In the genomic region with DNA sequence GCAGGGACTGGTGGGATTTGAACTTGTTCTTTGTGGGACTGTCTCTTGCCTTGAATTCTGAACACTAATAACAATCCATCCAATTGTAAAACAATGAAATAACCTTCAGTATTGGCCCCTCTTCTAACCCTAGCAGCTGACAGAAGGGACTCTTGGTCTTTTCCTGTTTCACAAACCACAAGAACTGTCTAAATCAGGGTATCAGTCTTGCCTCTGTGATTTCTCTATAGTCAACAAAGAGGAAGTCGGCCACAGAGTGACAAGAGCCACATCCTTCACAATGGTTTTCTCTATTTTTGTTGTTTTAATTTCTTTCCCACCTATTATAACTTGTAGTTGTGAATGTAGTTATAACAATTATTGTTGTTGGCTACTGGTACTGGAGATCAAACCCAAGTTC, we compare ENCODE assay signal across 25 mouse cellular contexts. TPM values are rescaled to one million over a fixed set of nuclear protein-coding genes. Genes with fewer than 3 reads are reported as not detected.
DNase-seq lines count a peak whose midpoint lies in the region; ATAC-seq and TF ChIP-seq lines count a peak whose summit lies in the region.
"Had no signal": no experiment of that assay in that cellular context is flagged by ENCODE, and none has a peak within 500 bp of the region (broad histone marks: within the 10 kb centered on the region; RNA-seq: fewer than 3 reads in every experiment).

No protein-coding gene starts in this region.

- TF ChIP-seq EP300 in stomach, postnatal 0 days (optimal IDR thresholded peaks at IDR 0.05), result no peak

- H3K27ac ChIP-seq in bone marrow macrophage, adult 2 months (ENCODE audit: insufficient read depth, low read depth, low read length), result peak overlapping the region; percentile 53
- no peak overlapping the region for H3K27ac ChIP-seq in stomach, postnatal 0 days (replicated peaks)
- H3K27ac ChIP-seq: embryonic facial prominence, embryonic 12.5 days; forebrain, embryonic 15.5 days; heart, embryonic 10.5 days; hindbrain, embryonic 14.5 days had no signal

- H3K36me3 ChIP-seq in splenic B cell, adult 2 months (ENCODE audit: control insufficient read depth, insufficient read depth, low read length, poor library complexity, severe bottlenecking), result no peaks in the 10 kb centered on the region
- no peaks in the 10 kb centered on the region for H3K36me3 ChIP-seq in stomach, postnatal 0 days (ENCODE audit: control insufficient read depth, insufficient read depth, low read length)
- H3K36me3 ChIP-seq: embryonic facial prominence, embryonic 12.5 days; forebrain, embryonic 15.5 days; heart, embryonic 10.5 days had no signal

- no peak overlapping the region for H3K9ac ChIP-seq in stomach, postnatal 0 days (ENCODE audit: low read length)
- H3K9ac ChIP-seq: embryonic facial prominence, embryonic 12.5 days; forebrain, embryonic 15.5 days; hindbrain, embryonic 14.5 days had no signal

- no peak for TF ChIP-seq CTCF in bone marrow macrophage, adult 2 months (IDR thresholded peaks at IDR 0.05; ENCODE audit: low read depth, low read length)
- no peak for TF ChIP-seq CTCF in stomach, postnatal 0 days (IDR thresholded peaks at IDR 0.05; ENCODE audit: low read depth)

- DNase-seq in A20 (ENCODE audit: low read depth, low spot score), result peak; percentile 72
- DNase-seq in splenic B cell, adult 2 months (ENCODE audit: low read depth, low spot score), result peak; percentile 63
- no peak for DNase-seq in urinary bladder, postnatal 36 days (ENCODE audit: low spot score in 2 of 2)
- DNase-seq in stomach, postnatal 0 days (ENCODE audit: low spot score), result no peak
- DNase-seq in left cerebral cortex, postnatal 10 days (ENCODE audit: extremely low spot score in 1 of 2, low spot score in 2 of 2), result no peak
- DNase-seq: adrenal gland, adult 2 months; adrenal gland, postnatal 25 days; cerebellum, adult 11 months; cerebellum, adult 8-10 months; cerebellum, postnatal 14 days; gastrocnemius, postnatal 36 days; heart, adult 18-20 months; heart, postnatal 10 days; heart, postnatal 4 days had no signal

- ATAC-seq in hematopoietic stem cell, adult 5-6 weeks (replicated peaks in 1 of 2; ENCODE audit: insufficient read depth in 1 of 2, low FRiP score in 2 of 2, low TSS enrichment in 1 of 2, low read depth in 1 of 2, poor library complexity in 2 of 2, severe bottlenecking in 2 of 2), result peak; percentile 71 to 86; a peak in 3 of 4 replicates
- no peak for ATAC-seq in stomach, postnatal 0 days (ENCODE audit: low FRiP score, low TSS enrichment)
- ATAC-seq: activated CD4-positive, CD25-positive, alpha-beta regulatory T cell, adult 4 months; forebrain, embryonic 15.5 days; Patski had no signal

- no peak for TF ChIP-seq POLR2A in bone marrow macrophage, adult 2 months (IDR thresholded peaks at IDR 0.05; ENCODE audit: borderline replicate concordance, low read depth, low read length)

- no peaks in the 10 kb centered on the region for H3K27me3 ChIP-seq in splenic B cell, adult 2 months (ENCODE audit: control insufficient read depth, insufficient read depth, low read length, poor library complexity, severe bottlenecking)
- no peaks in the 10 kb centered on the region for H3K27me3 ChIP-seq in stomach, postnatal 0 days (ENCODE audit: control insufficient read depth, insufficient read depth, low read length)
- H3K27me3 ChIP-seq: CH12.LX; embryonic facial prominence, embryonic 12.5 days; forebrain, embryonic 15.5 days had no signal

- H3K4me2 ChIP-seq in stomach, postnatal 0 days (replicated peaks; ENCODE audit: low read depth), result no peak overlapping the region
- H3K4me2 ChIP-seq: embryonic facial prominence, embryonic 12.5 days; forebrain, embryonic 15.5 days; hindbrain, embryonic 14.5 days had no signal

- 73% methylated on average over 1 of the region's 1 CpGs for WGBS in stomach, postnatal 0 days

- no peak overlapping the region for H3K4me3 ChIP-seq in bone marrow macrophage, adult 2 months (ENCODE audit: insufficient read depth, low read length)
- H3K4me3 ChIP-seq in stomach, postnatal 0 days (ENCODE audit: low read depth, low read length), result no peak overlapping the region
- H3K4me3 ChIP-seq: embryonic facial prominence, embryonic 12.5 days; forebrain, embryonic 15.5 days; heart, embryonic 10.5 days had no signal

- intact Hi-C loops in left cerebral cortex, postnatal 10 days (cut with DNase I), result no loop called here

- H3K9me3 ChIP-seq in stomach, postnatal 0 days (ENCODE audit: control insufficient read depth, low read length), result no peaks in the 10 kb centered on the region
- H3K9me3 ChIP-seq: embryonic facial prominence, embryonic 12.5 days; forebrain, embryonic 15.5 days; heart, embryonic 10.5 days had no signal

- H3K4me1 ChIP-seq in bone marrow macrophage, adult 2 months (ENCODE audit: control insufficient read depth, insufficient read depth, low read length), result peaks cover 29% of the 10 kb centered on the region
- H3K4me1 ChIP-seq in stomach, postnatal 0 days (replicated peaks; ENCODE audit: control insufficient read depth, insufficient read depth), result no peaks in the 10 kb centered on the region
- H3K4me1 ChIP-seq: embryonic facial prominence, embryonic 12.5 days; forebrain, embryonic 15.5 days; heart, embryonic 10.5 days had no signal

RNA-seq across cellular contexts. Expression of a gene that starts 47.9 kb away (rescaled TPM):
- not detected in 2 replicates for polyA plus RNA-seq in bone marrow macrophage, adult 2 months (2012; ENCODE audit: insufficient read depth, insufficient read length, missing spikeins)
- total RNA-seq in hematopoietic stem cell, adult 5-6 weeks (2017), result 0.10 and 0.19 TPM in 2 replicates
- polyA plus RNA-seq in stomach, postnatal 0 days (2015; fragmentation: Nextera tagmentation; extraction: Ambion mirVana), result 0.08 and 0.10 TPM in 2 replicates
- total RNA-seq in left cerebral cortex, postnatal 10 days (2021), result 1 to 10 TPM in 1 of 2 experiments, under 1 TPM in 1; 0.93 to 1.2 TPM
- polyA plus RNA-seq: adrenal gland, adult 2 months; cortical plate, adult 2 months; heart, embryonic 14.5 days had no signal

Comparison
In these comparisons a context has a peak if more than half of its experiments do, and no peak if none do; other contexts are left out.
1. DNase-seq: peak in A20 (single experiment) and splenic B cell, adult 2 months (single experiment); none in urinary bladder, postnatal 36 days (0 of 2), stomach, postnatal 0 days (single experiment) and left cerebral cortex, postnatal 10 days (0 of 2).